ENCODE assay signal across 9 mouse cellular contexts in genomic region chr4:57091363-57091762, GRCm38 (mm10). TPM values are rescaled to one million over a fixed set of nuclear protein-coding genes. Genes with fewer than 3 reads are reported as not detected.
A peak's percentile ranks its signal among the peaks of the same experiment; 100 is the strongest.
DNase-seq lines count a peak whose midpoint lies in the region; ATAC-seq lines count a peak whose summit lies in the region.
"Had no signal": no experiment of that assay in that cellular context is flagged by ENCODE, and none has a peak within 500 bp of the region (broad histone marks: within the 10 kb centered on the region; RNA-seq: fewer than 3 reads in every experiment).

No protein-coding gene starts in this region.

- peak; percentile 10 for DNase-seq in lung, postnatal 10 days
- DNase-seq in lung, postnatal 4 days = no peak
- DNase-seq in embryo, embryonic 11 days = peak; percentile 61
- DNase-seq in spleen, postnatal 36 days (ENCODE audit: low spot score in 2 of 2) = peak; percentile 85 to 86
- no peak for DNase-seq in kidney, adult 18-20 months
- DNase-seq in urinary bladder, postnatal 14 days (ENCODE audit: low spot score) = no peak
- DNase-seq in adrenal gland, adult 2 months = no peak
- DNase-seq: adrenal gland, postnatal 10 days had no signal

- peak; percentile 88 for ATAC-seq in megakaryocyte progenitor cell, adult 5-6 weeks (replicated peaks; ENCODE audit: poor library complexity)

RNA-seq across cellular contexts. Expression of gene Epb41l4b, which starts 51.9 kb away (rescaled TPM):
- total RNA-seq in megakaryocyte progenitor cell, adult 5-6 weeks (2015) = 5.0 and 7.2 TPM in 2 replicates
- total RNA-seq in megakaryocyte progenitor cell, adult 5-6 weeks (2017) = 5.9 and 6.0 TPM in 2 replicates
- total RNA-seq in adrenal gland, adult 2 months (2021) = 1 to 10 TPM; 2.2 to 3.8 TPM
- polyA plus RNA-seq in adrenal gland, adult 2 months (2012; rRNA removed) = 0.42 and 0.74 TPM in 2 replicates

Comparison
In these comparisons a context has a peak if more than half of its experiments do, and no peak if none do; other contexts are left out.
1. DNase-seq: peak in lung, postnatal 10 days (single experiment), embryo, embryonic 11 days (single experiment) and spleen, postnatal 36 days (2 of 2); none in lung, postnatal 4 days (0 of 2), kidney, adult 18-20 months (single experiment), urinary bladder, postnatal 14 days (single experiment) and adrenal gland, adult 2 months (single experiment).